Mouse (Mus musculus) lung, postnatal 0 days (tissue): ENCODE measurements around the gene Cbx8.

Source experiments
- CTCF ChIP-seq: IDR thresholded peaks from 2 replicates; pipeline ENCODE4 v1.5.1; 2016; ENCODE audit warnings: antibody characterized with exemption, mild to moderate bottlenecking
- EP300 ChIP-seq: IDR thresholded peaks from 2 replicates; pipeline ENCODE4 v1.6.1; 2016; ENCODE audit warnings: antibody characterized with exemption, mild to moderate bottlenecking, control low read depth

DNA sequence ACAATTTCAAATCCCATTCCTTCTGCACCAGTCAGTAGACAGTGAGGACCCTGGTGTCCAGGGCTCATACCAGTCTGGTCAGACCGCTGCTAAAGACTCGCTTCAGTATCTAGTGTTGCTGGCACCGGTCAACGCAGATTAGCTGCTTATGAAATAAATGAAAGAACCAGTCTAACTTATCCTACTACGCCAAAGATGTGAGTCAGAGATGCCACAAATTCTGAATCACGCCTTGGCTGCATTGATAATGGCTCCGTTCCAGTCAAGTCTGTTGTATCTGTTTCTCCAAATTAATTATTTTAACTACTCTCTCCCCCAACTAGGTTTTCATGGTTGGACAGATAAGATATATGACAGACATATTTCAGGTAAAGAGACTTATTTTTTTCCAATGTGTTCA, 19.6 kb downstream of the Cbx8 start:
- TF ChIP-seq EP300 (no peak), CTCF (no peak)
